8 mouse cellular contexts compared by ENCODE assay signal in the genomic region with DNA sequence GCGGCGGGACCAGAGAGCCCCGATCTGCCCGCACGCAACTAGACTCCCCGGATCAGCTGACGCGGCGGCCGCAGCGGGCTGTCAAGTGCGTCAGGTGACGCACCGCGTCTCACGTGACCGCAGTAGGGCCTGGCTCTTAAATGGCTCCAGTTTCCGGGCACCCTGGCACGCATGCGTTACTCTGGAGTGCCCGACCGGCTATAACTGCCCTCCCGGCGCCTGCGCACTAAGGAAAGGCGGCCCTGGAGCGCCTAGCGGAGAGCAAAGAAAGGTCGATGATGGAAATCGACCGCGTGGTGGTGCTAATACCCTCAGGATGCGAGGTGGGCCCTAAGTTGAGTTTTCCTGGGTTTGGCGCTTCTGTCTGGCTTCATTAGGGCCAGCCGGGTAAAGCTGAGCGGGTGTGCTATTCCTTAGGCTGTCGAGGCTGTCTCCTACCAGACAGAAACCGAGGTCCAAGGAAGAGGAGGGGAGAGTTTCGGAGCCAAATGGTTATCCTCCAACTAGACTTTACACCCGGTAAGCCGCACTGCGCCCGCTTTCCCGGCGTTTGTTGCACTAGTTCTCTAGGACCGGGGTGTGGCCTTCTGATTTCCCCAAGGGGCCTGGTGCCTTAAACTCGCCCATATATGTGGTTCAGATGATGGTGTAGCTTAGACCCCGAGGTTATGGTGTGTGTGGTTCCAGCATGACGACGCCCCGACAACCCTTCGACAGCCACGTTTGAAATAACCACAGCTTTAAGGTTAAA. TPM values are rescaled to one million over a fixed set of nuclear protein-coding genes. Genes with fewer than 3 reads are reported as not detected.
DNase-seq lines count a peak whose midpoint lies in the region; ATAC-seq lines count a peak whose summit lies in the region.

Atp6v0d1 (minus strand) TSS at position 96 of the 751 bp plus-strand sequence.

- H3K36me3 ChIP-seq in hindbrain, embryonic 14.5 days (replicated peaks; ENCODE audit: control insufficient read depth, insufficient read depth): peaks cover 11% of the 10 kb centered on the region; the same call in 1 of the 2 replicates

- H3K4me2 ChIP-seq in hindbrain, embryonic 14.5 days (replicated peaks): peak within 1 kb of the TSS; percentile 96

- H3K27ac ChIP-seq in hindbrain, embryonic 14.5 days: peak within 1 kb of the TSS; percentile 88

- no peaks in the 10 kb centered on the region for H3K27me3 ChIP-seq in hindbrain, embryonic 14.5 days (ENCODE audit: control insufficient read depth, insufficient read depth, low read length)

- peak; percentile 98 for ATAC-seq in hindbrain, embryonic 14.5 days (ENCODE audit: low FRiP score)

- H3K9ac ChIP-seq in hindbrain, embryonic 14.5 days: peak within 1 kb of the TSS; percentile 90

- H3K4me1 ChIP-seq in hindbrain, embryonic 14.5 days (replicated peaks; ENCODE audit: control insufficient read depth, insufficient read depth, low read length): peaks cover 28% of the 10 kb centered on the region

- WGBS in hindbrain, embryonic 14.5 days: 4% methylated on average over 52 of the region's 53 CpGs

- H3K9me3 ChIP-seq in hindbrain, embryonic 14.5 days (ENCODE audit: control insufficient read depth, low read length): no peaks in the 10 kb centered on the region

- peak; percentile 100 for DNase-seq in R1 (ENCODE audit: low read depth, low spot score)
- peak; percentile 98 to 99 for DNase-seq in cerebellum, postnatal 25 days
- DNase-seq in frontal cortex, postnatal 25 days (ENCODE audit: low spot score in 2 of 2): peak; percentile 98 to 99
- DNase-seq in hindbrain, embryonic 14.5 days (ENCODE audit: low spot score): peak; percentile 99
- DNase-seq in layer of hippocampus, postnatal 36 days: peak; percentile 99
- peak; percentile 100 for DNase-seq in lung, postnatal 36 days
- peak; percentile 99 for DNase-seq in retina, postnatal 1 day
- DNase-seq in urinary bladder, adult 18-20 months (ENCODE audit: low spot score in 2 of 2): peak; percentile 87 to 99

- H3K4me3 ChIP-seq in hindbrain, embryonic 14.5 days (replicated peaks; ENCODE audit: low read length): peak within 1 kb of the TSS; percentile 88

RNA-seq across cellular contexts. Expression of gene Atp6v0d1, which starts in this region (rescaled TPM):
- polyA plus RNA-seq in hindbrain, embryonic 14.5 days (2014; fragmentation: Nextera tagmentation; extraction: Ambion mirVana): 231 and 245 TPM in 2 replicates
- total RNA-seq in layer of hippocampus, postnatal 36 days (2021): 100 to 1,000 TPM; 288 to 305 TPM

Comparison
In these comparisons a context has a peak if more than half of its experiments do, and no peak if none do; other contexts are left out.
1. Peak in every context shown above with its lines: DNase-seq, ATAC-seq, H3K4me3 ChIP-seq and H3K27ac ChIP-seq.